ENCODE assay signal across 23 mouse cellular contexts in genomic region chr4:155157871-155158542, GRCm38 (mm10).
DNase-seq lines count a peak whose midpoint lies in the region; ATAC-seq and TF ChIP-seq lines count a peak whose summit lies in the region.
"Had no signal": no experiment of that assay in that cellular context is flagged by ENCODE, and none has a peak within 500 bp of the region (broad histone marks: within the 10 kb centered on the region; RNA-seq: fewer than 3 reads in every experiment).

No protein-coding gene starts in this region.

- no peak for ATAC-seq in hindbrain, embryonic 13.5 days (ENCODE audit: low FRiP score)
- ATAC-seq in liver, postnatal 0 days = no peak
- ATAC-seq: forebrain, postnatal 0 days; midbrain, embryonic 16.5 days had no signal

- TF ChIP-seq EP300 in liver, postnatal 0 days (IDR thresholded peaks at IDR 0.05; ENCODE audit: low read depth) = no peak

- TF ChIP-seq CTCF in E14TG2a.4 (conservative IDR thresholded peaks at IDR 0.05; ENCODE audit: low read length) = no peak
- no peak for TF ChIP-seq CTCF in liver, postnatal 0 days (IDR thresholded peaks at IDR 0.05; ENCODE audit: low read depth)

- WGBS in hindbrain, embryonic 13.5 days = 85% methylated on average over 27 of the region's 27 CpGs
- WGBS in hindbrain, embryonic 10.5 days = 90% methylated on average over 27 of the region's 27 CpGs
- WGBS in liver, postnatal 0 days (ENCODE audit: insufficient replicate concordance) = 91% methylated on average over 27 of the region's 27 CpGs

- H3K9ac ChIP-seq in hindbrain, embryonic 13.5 days = peak overlapping the region; percentile 8; the same call in 1 of the 2 replicates
- no peak overlapping the region for H3K9ac ChIP-seq in liver, postnatal 0 days (replicated peaks)
- H3K9ac ChIP-seq: embryonic facial prominence, embryonic 12.5 days; forebrain, postnatal 0 days; liver, embryonic 15.5 days had no signal

- peak; percentile 59 for DNase-seq in cerebellum, adult 8-10 months
- DNase-seq in cerebellum, postnatal 14 days = no peak
- DNase-seq in hindbrain, embryonic 10.5 days (ENCODE audit: low spot score) = no peak
- DNase-seq in cerebellum, adult 9-10 months = peak; percentile 67
- DNase-seq in liver, postnatal 0 days = no peak
- DNase-seq in spleen, postnatal 14 days (ENCODE audit: low spot score in 2 of 2) = no peak
- DNase-seq: adrenal gland, adult 8-10 months; B cell, adult 2 months; forebrain, postnatal 0 days; heart, postnatal 4 days; kidney, adult 2 months; kidney, postnatal 36 days; layer of hippocampus, adult 9-11 months; lung, postnatal 10 days; right cerebral cortex, postnatal 14 days; spleen, adult 18-20 months; thymus, adult 18-20 months; thymus, postnatal 4 days had no signal

- H3K9me3 ChIP-seq in hindbrain, embryonic 13.5 days = no peaks in the 10 kb centered on the region
- no peaks in the 10 kb centered on the region for H3K9me3 ChIP-seq in hindbrain, embryonic 10.5 days
- H3K9me3 ChIP-seq in E14TG2a.4 (ENCODE audit: low read length) = no peaks in the 10 kb centered on the region
- no peaks in the 10 kb centered on the region for H3K9me3 ChIP-seq in liver, postnatal 0 days (ENCODE audit: low read length)
- H3K9me3 ChIP-seq: embryonic facial prominence, embryonic 12.5 days; liver, embryonic 15.5 days had no signal

- H3K36me3 ChIP-seq in hindbrain, embryonic 13.5 days = peaks cover 55% of the 10 kb centered on the region
- peaks cover 74% of the 10 kb centered on the region for H3K36me3 ChIP-seq in hindbrain, embryonic 10.5 days
- peaks cover 76% of the 10 kb centered on the region for H3K36me3 ChIP-seq in E14TG2a.4 (ENCODE audit: insufficient read depth, low read length)
- peaks cover 38% of the 10 kb centered on the region for H3K36me3 ChIP-seq in liver, postnatal 0 days (replicated peaks; ENCODE audit: insufficient read depth, low read length)

- H3K4me3 ChIP-seq in hindbrain, embryonic 13.5 days = no peak overlapping the region
- H3K4me3 ChIP-seq in hindbrain, embryonic 10.5 days = no peak overlapping the region
- H3K4me3 ChIP-seq in E14TG2a.4 (replicated peaks; ENCODE audit: low read length) = peak overlapping the region; percentile 61
- H3K4me3 ChIP-seq in liver, postnatal 0 days (ENCODE audit: low read depth, low read length) = no peak overlapping the region
- H3K4me3 ChIP-seq: embryonic facial prominence, embryonic 12.5 days; liver, embryonic 15.5 days had no signal

- no peaks in the 10 kb centered on the region for H3K27me3 ChIP-seq in hindbrain, embryonic 13.5 days
- no peaks in the 10 kb centered on the region for H3K27me3 ChIP-seq in hindbrain, embryonic 10.5 days (ENCODE audit: insufficient read depth, poor library complexity, severe bottlenecking)
- H3K27me3 ChIP-seq in E14TG2a.4 (ENCODE audit: insufficient read depth, low read length) = no peaks in the 10 kb centered on the region
- H3K27me3 ChIP-seq in liver, postnatal 0 days (ENCODE audit: insufficient read depth, low read length) = no peaks in the 10 kb centered on the region
- H3K27me3 ChIP-seq: embryonic facial prominence, embryonic 12.5 days had no signal

- no peak overlapping the region for H3K4me2 ChIP-seq in hindbrain, embryonic 13.5 days
- H3K4me2 ChIP-seq in liver, postnatal 0 days (ENCODE audit: low read depth, low read length) = no peak overlapping the region
- H3K4me2 ChIP-seq: embryonic facial prominence, embryonic 12.5 days; liver, embryonic 15.5 days had no signal

- H3K4me1 ChIP-seq in hindbrain, embryonic 13.5 days (replicated peaks) = peaks cover 56% of the 10 kb centered on the region
- peaks cover 50% of the 10 kb centered on the region for H3K4me1 ChIP-seq in hindbrain, embryonic 10.5 days (replicated peaks)
- H3K4me1 ChIP-seq in E14TG2a.4 (replicated peaks; ENCODE audit: low read depth, low read length) = peaks cover 98% of the 10 kb centered on the region
- peaks cover 21% of the 10 kb centered on the region for H3K4me1 ChIP-seq in liver, postnatal 0 days (ENCODE audit: insufficient read depth)

- H3K27ac ChIP-seq in hindbrain, embryonic 13.5 days = 0 out of 2 replicates have a peak overlapping the region, but pooled peaks have one; percentile 4
- H3K27ac ChIP-seq in hindbrain, embryonic 10.5 days = no peak overlapping the region
- H3K27ac ChIP-seq in liver, postnatal 0 days (ENCODE audit: low read depth) = no peak overlapping the region
- H3K27ac ChIP-seq: embryonic facial prominence, embryonic 12.5 days; liver, embryonic 15.5 days had no signal

Comparison
In these comparisons a context has a peak if more than half of its experiments do, and no peak if none do; other contexts are left out.
1. DNase-seq: peak in cerebellum, adult 8-10 months (single experiment) and cerebellum, adult 9-10 months (single experiment); none in cerebellum, postnatal 14 days (0 of 2), hindbrain, embryonic 10.5 days (single experiment), liver, postnatal 0 days (single experiment) and spleen, postnatal 14 days (0 of 2).